11 mouse cellular contexts compared by ENCODE assay signal in the genomic region with DNA sequence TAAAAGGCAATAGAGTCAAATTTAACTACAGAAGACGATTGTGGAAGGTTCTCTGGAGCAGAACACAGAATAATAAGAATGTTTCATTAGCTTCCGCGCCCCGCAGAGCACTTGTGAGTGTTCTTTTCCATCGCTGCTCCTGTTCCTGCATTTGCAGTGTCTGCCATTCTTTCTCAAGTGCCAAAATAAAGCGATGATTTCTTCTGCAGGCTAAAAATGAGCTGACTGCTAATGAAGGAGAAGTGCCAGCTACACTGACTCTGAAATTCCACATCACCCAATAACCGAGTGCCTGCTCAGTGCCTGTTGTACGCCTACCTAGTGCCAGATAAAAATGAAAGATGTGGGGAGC.
DNase-seq lines count a peak whose midpoint lies in the region; ATAC-seq and TF ChIP-seq lines count a peak whose summit lies in the region.
"Had no signal": no experiment of that assay in that cellular context is flagged by ENCODE, and none has a peak within 500 bp of the region (broad histone marks: within the 10 kb centered on the region; RNA-seq: fewer than 3 reads in every experiment).

No protein-coding gene starts in this region.

- peak overlapping the region; percentile 1; the same call in 1 of the 2 replicates for H3K4me2 ChIP-seq in forebrain, embryonic 16.5 days (ENCODE audit: low read length)
- no peak overlapping the region for H3K4me2 ChIP-seq in forebrain, embryonic 11.5 days (ENCODE audit: low read depth, low read length, severe bottlenecking)
- peak overlapping the region; percentile 3 for H3K4me2 ChIP-seq in neural tube, embryonic 13.5 days

- no peak overlapping the region for H3K9ac ChIP-seq in forebrain, embryonic 16.5 days (replicated peaks; ENCODE audit: low read depth, low read length)
- no peak overlapping the region for H3K9ac ChIP-seq in forebrain, embryonic 11.5 days (ENCODE audit: low read length)
- no peak overlapping the region for H3K9ac ChIP-seq in neural tube, embryonic 13.5 days
- no peak overlapping the region for H3K9ac ChIP-seq in heart, adult 2 months (ENCODE audit: low read depth, low read length)
- H3K9ac ChIP-seq: liver, embryonic 14.5 days had no signal

- ATAC-seq in forebrain, embryonic 16.5 days = 0 out of 2 replicates have a peak, but pooled peaks have one; percentile 18
- ATAC-seq in forebrain, embryonic 11.5 days (replicated peaks; ENCODE audit: low FRiP score) = no peak
- ATAC-seq in megakaryocyte, adult 5-6 weeks (ENCODE audit: poor library complexity, severe bottlenecking) = no peak
- no peak for ATAC-seq in neural tube, embryonic 13.5 days (ENCODE audit: low read depth)

- H3K27me3 ChIP-seq in forebrain, embryonic 16.5 days (replicated peaks; ENCODE audit: control insufficient read depth, insufficient read depth, low read length) = no peaks in the 10 kb centered on the region
- no peaks in the 10 kb centered on the region for H3K27me3 ChIP-seq in forebrain, embryonic 11.5 days (ENCODE audit: control insufficient read depth, insufficient read depth, low read length)
- H3K27me3 ChIP-seq in megakaryocyte, embryonic 14.5 days (replicated peaks) = peaks cover 2% of the 10 kb centered on the region
- no peaks in the 10 kb centered on the region for H3K27me3 ChIP-seq in neural tube, embryonic 13.5 days
- no peaks in the 10 kb centered on the region for H3K27me3 ChIP-seq in heart, adult 2 months (ENCODE audit: control insufficient read depth, insufficient read depth, low read length)

- no peaks in the 10 kb centered on the region for H3K9me3 ChIP-seq in forebrain, embryonic 16.5 days (ENCODE audit: control insufficient read depth, low read length)
- no peaks in the 10 kb centered on the region for H3K9me3 ChIP-seq in forebrain, embryonic 11.5 days (ENCODE audit: control insufficient read depth, low read length)
- H3K9me3 ChIP-seq in megakaryocyte, embryonic 14.5 days = peaks cover 7% of the 10 kb centered on the region; the same call in 1 of the 2 replicates
- no peaks in the 10 kb centered on the region for H3K9me3 ChIP-seq in neural tube, embryonic 13.5 days

- no peak for TF ChIP-seq EP300 in heart, adult 2 months (IDR thresholded peaks at IDR 0.05; ENCODE audit: insufficient read depth, low read depth, low read length)

- no peak for TF ChIP-seq POLR2A in heart, adult 2 months (IDR thresholded peaks at IDR 0.05; ENCODE audit: insufficient read depth, low read depth, low read length)

- H3K4me1 ChIP-seq in forebrain, embryonic 16.5 days (replicated peaks; ENCODE audit: control insufficient read depth, insufficient read depth, low read length) = peaks cover 9% of the 10 kb centered on the region
- H3K4me1 ChIP-seq in forebrain, embryonic 11.5 days (replicated peaks; ENCODE audit: control insufficient read depth, insufficient read depth, low read length) = no peaks in the 10 kb centered on the region
- H3K4me1 ChIP-seq in megakaryocyte, embryonic 14.5 days = peaks cover 19% of the 10 kb centered on the region
- peaks cover 13% of the 10 kb centered on the region for H3K4me1 ChIP-seq in neural tube, embryonic 13.5 days (replicated peaks)
- H3K4me1 ChIP-seq in heart, adult 2 months (ENCODE audit: control insufficient read depth, insufficient read depth, low read length) = no peaks in the 10 kb centered on the region

- H3K27ac ChIP-seq in forebrain, embryonic 16.5 days (ENCODE audit: low read length) = peak overlapping the region; percentile 33; the same call in 1 of the 2 replicates
- no peak overlapping the region for H3K27ac ChIP-seq in forebrain, embryonic 11.5 days (ENCODE audit: low read depth, low read length)
- H3K27ac ChIP-seq in neural tube, embryonic 13.5 days (replicated peaks) = peak overlapping the region; percentile 61
- H3K27ac ChIP-seq in heart, adult 2 months = no peak overlapping the region
- H3K27ac ChIP-seq: liver, embryonic 14.5 days had no signal

- intact Hi-C loops in heart, postnatal 14 days (cut with DNase I) = no loop called here
- intact Hi-C loops in heart, adult 2 months (cut with DNase I) = no loop called here

- no peak overlapping the region for H3K4me3 ChIP-seq in forebrain, embryonic 16.5 days (replicated peaks; ENCODE audit: low read length)
- H3K4me3 ChIP-seq in forebrain, embryonic 11.5 days (ENCODE audit: low read depth, low read length) = no peak overlapping the region
- peak overlapping the region; percentile 38 for H3K4me3 ChIP-seq in megakaryocyte, embryonic 14.5 days (replicated peaks)
- no peak overlapping the region for H3K4me3 ChIP-seq in neural tube, embryonic 13.5 days
- no peak overlapping the region for H3K4me3 ChIP-seq in heart, adult 2 months

- H3K36me3 ChIP-seq in forebrain, embryonic 16.5 days (ENCODE audit: control insufficient read depth, insufficient read depth) = no peaks in the 10 kb centered on the region
- no peaks in the 10 kb centered on the region for H3K36me3 ChIP-seq in forebrain, embryonic 11.5 days (ENCODE audit: control insufficient read depth, insufficient read depth, low read length)
- no peaks in the 10 kb centered on the region for H3K36me3 ChIP-seq in megakaryocyte, embryonic 14.5 days (replicated peaks; ENCODE audit: low read length)
- no peaks in the 10 kb centered on the region for H3K36me3 ChIP-seq in neural tube, embryonic 13.5 days
- H3K36me3 ChIP-seq in heart, adult 2 months (ENCODE audit: control insufficient read depth, insufficient read depth, low read length) = no peaks in the 10 kb centered on the region

- 19% methylated on average over 8 of the region's 8 CpGs for WGBS in forebrain, embryonic 16.5 days
- WGBS in forebrain, embryonic 11.5 days = 56% methylated on average over 8 of the region's 8 CpGs
- WGBS in neural tube, embryonic 13.5 days = 24% methylated on average over 8 of the region's 8 CpGs
- WGBS in heart, adult 2 months = 63% methylated on average over 8 of the region's 8 CpGs

- no peaks in the 10 kb centered on the region for H3K79me2 ChIP-seq in heart, adult 2 months (replicated peaks; ENCODE audit: control insufficient read depth, insufficient read depth, low read length)

- no peak for DNase-seq in forebrain, embryonic 11.5 days (ENCODE audit: low spot score)
- peak; percentile 42 to 61 for DNase-seq in kidney, postnatal 4 days
- DNase-seq in heart, postnatal 14 days = no peak
- no peak for DNase-seq in heart, adult 2 months
- DNase-seq: gastrocnemius, postnatal 10 days; thymus, postnatal 14 days had no signal

- no peak for TF ChIP-seq CTCF in heart, adult 2 months (IDR thresholded peaks at IDR 0.05)

Comparison
In these comparisons a context has a peak if more than half of its experiments do, and no peak if none do; other contexts are left out.
1. H3K27ac ChIP-seq: peak in forebrain, embryonic 16.5 days (single experiment) and neural tube, embryonic 13.5 days (single experiment); none in forebrain, embryonic 11.5 days (single experiment) and heart, adult 2 months (single experiment).
2. DNase-seq: peak in kidney, postnatal 4 days (2 of 2); none in forebrain, embryonic 11.5 days (single experiment), heart, postnatal 14 days (0 of 2) and heart, adult 2 months (0 of 2).